Mouse (Mus musculus) ES-Bruce4 (cell line): Measurements from ENCODE around the gene Crybb3.

Experiments used
- CTCF ChIP-seq: IDR thresholded peaks from one replicate; pipeline ENCODE4 v1.8.1; 2011; ENCODE audit warnings: low read depth, low read length
- EP300 ChIP-seq: IDR thresholded peaks from 2 replicates; pipeline ENCODE4 v1.6.1; 2011; ENCODE audit warnings: low read depth, low read length; ENCODE audit not compliant: insufficient read depth
- POLR2A ChIP-seq: IDR thresholded peaks from one replicate; pipeline ENCODE4 v1.8.1; 2011; ENCODE audit warnings: low read length; ENCODE audit not compliant: insufficient read depth

- TF ChIP-seq CTCF (no peak), EP300 (no peak), POLR2A (no peak)
Observed at GRCm38 (mm10) chr5:113045511-113046273, 35.7 kb downstream of the Crybb3 start.
